Mouse (Mus musculus) CD8-positive naive resting alpha-beta T cell, adult 57 days (primary cell): ENCODE results near the gene Egr4. TPM values are rescaled to one million over a fixed set of nuclear protein-coding genes. Genes with fewer than 3 reads are reported as not detected.

Experiments
- total RNA-seq: library from RNA; stranded (reverse); gene quantifications from one replicate; pipeline ENCODE4 v1.2.4, GENCODE M21; 2023

The Egr4 gene
- not detected for total RNA-seq

DNA sequence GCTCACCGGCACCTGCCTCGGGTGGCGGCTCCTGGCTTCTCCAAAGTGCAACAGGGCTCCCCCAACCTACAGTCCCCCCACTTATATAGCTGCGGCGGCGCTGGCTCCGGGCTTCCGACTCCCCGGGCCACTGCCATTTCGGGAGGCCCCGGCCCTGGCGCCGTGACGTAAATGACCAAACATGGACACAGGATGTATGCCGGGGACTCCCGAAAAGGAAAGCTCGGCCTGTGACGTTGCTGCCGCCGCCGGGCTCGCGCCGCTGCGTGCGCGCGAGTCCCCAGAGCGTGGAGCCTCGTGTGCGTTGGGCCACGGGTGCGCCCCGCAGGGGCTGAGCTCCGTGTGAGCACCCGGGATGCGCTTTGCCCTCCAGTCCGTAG, at the start of gene Egr4:
Gene Egr4, minus strand, starts transcription at position 59 of the 380 bp plus-strand sequence.

GRCm38 (mm10) chr6:85502911-85503250, 10.5 kb downstream of the Egr4 start, which contains the start of gene Fbxo41:
Gene Fbxo41 (minus strand): TSS chr6:85502994.

Other genes starting within 250 kb of the Egr4 start
- gene Sfxn5, start 180.2 kb downstream of the Egr4 start, total RNA-seq, result 4.0 TPM
- 0.40 TPM for gene Rab11fip5, start 139.0 kb downstream of the Egr4 start, total RNA-seq
- gene Noto, start 89.7 kb downstream of the Egr4 start, total RNA-seq, result not detected
- gene Smyd5, start 81.6 kb downstream of the Egr4 start, total RNA-seq, result 39.3 TPM
- 217 TPM for gene Cct7, start 62.1 kb downstream of the Egr4 start, total RNA-seq
- 13.6 TPM for gene Pradc1, start 61.6 kb downstream of the Egr4 start, total RNA-seq
- not detected for gene Fbxo41, start 10.6 kb downstream of the Egr4 start, total RNA-seq
- gene Alms1, start 73.9 kb upstream of the Egr4 start, total RNA-seq, result 2.6 TPM
- gene Nat8f7, start 199.6 kb upstream of the Egr4 start, total RNA-seq, result not detected